Mouse (Mus musculus) embryonic fibroblast, embryonic 13.5 days (primary cell): Measurements from ENCODE around the gene Ap3b1. TPM values are rescaled to one million over a fixed set of nuclear protein-coding genes. Genes with fewer than 3 reads are reported as not detected.

Experiments
- H3K27ac ChIP-seq: 2 replicates; pipeline ENCODE4 v1.5.1; 2012; ENCODE audit warnings: low read length, control low read depth, inconsistent platforms; ENCODE audit not compliant: insufficient read depth
- H3K4me1 ChIP-seq: 2 replicates; pipeline ENCODE4 v1.6.1; 2011; ENCODE audit warnings: low read length; ENCODE audit not compliant: control insufficient read depth, insufficient read depth
- H3K4me3 ChIP-seq: 2 replicates; pipeline ENCODE4 v1.5.1; 2011; ENCODE audit warnings: mild to moderate bottlenecking, control low read depth, low read length; ENCODE audit not compliant: insufficient read depth
- CTCF ChIP-seq: IDR thresholded peaks from 2 replicates; pipeline ENCODE4 v1.5.1; 2011; ENCODE audit warnings: mild to moderate bottlenecking, control low read depth, low read length, moderate library complexity, borderline replicate concordance; ENCODE audit not compliant: insufficient read depth
- POLR2A ChIP-seq: IDR thresholded peaks from 2 replicates; pipeline ENCODE4 v1.6.1; 2011; ENCODE audit warnings: low read depth, mild to moderate bottlenecking, control low read depth, low read length, moderate library complexity
- polyA plus RNA-seq: library from polyadenylated mRNA; stranded (reverse); fragments of >200 nt; gene quantifications from 2 replicates; pipeline ENCODE4 v1.2.4, GENCODE M21; 2011; ENCODE audit warnings: low read depth; ENCODE audit not compliant: missing spikeins, insufficient read length

Gene Ap3b1
- polyA plus RNA-seq, 1 experiment: 72.7 TPM

- TF ChIP-seq CTCF (no peak), POLR2A (no peak)
- Histone ChIP-seq H3K4me3 (no peak overlapping the region), H3K27ac (no peak overlapping the region), H3K4me1 (no peaks in the 10 kb centered on the region)
Observed at GRCm38 (mm10) chr13:94524669-94525238, 166.0 kb downstream of the Ap3b1 start.

- Histone ChIP-seq H3K27ac (no peak overlapping the region), H3K4me1 (no peaks in the 10 kb centered on the region), H3K4me3 (no peak overlapping the region)
- TF ChIP-seq POLR2A (no peak), CTCF (no peak)
Observed at GRCm38 (mm10) chr13:94529138-94529537, 170.4 kb downstream of the Ap3b1 start.

- Histone ChIP-seq H3K4me3 (no peak overlapping the region), H3K4me1 (no peaks in the 10 kb centered on the region), H3K27ac (no peak overlapping the region)
- TF ChIP-seq CTCF: no peak
- TF ChIP-seq POLR2A: no peak
Observed at GRCm38 (mm10) chr13:94533516-94533915, 174.8 kb downstream of the Ap3b1 start.

- TF ChIP-seq POLR2A (no peak), CTCF (no peak)
- no peak overlapping the region for H3K4me3 ChIP-seq
Observed at GRCm38 (mm10) chr13:94537336-94537735, 178.6 kb downstream of the Ap3b1 start.

GRCm38 (mm10) chr13:94539851-94540646 is 181.3 kb downstream of the Ap3b1 start:
- Histone ChIP-seq H3K27ac (no peak overlapping the region), H3K4me1 (no peaks in the 10 kb centered on the region), H3K4me3 (no peak overlapping the region)
- no peak for TF ChIP-seq POLR2A
- no peak for TF ChIP-seq CTCF

More at GRCm38 (mm10) chr13:94537336-94537735, 178.6 kb downstream of the Ap3b1 start:
- Histone ChIP-seq H3K4me1 (no peaks in the 10 kb centered on the region), H3K27ac (no peak overlapping the region)

GRCm38 (mm10) chr13:94542061-94542460 is 183.3 kb downstream of the Ap3b1 start:
- Histone ChIP-seq H3K4me3 (no peak overlapping the region), H3K27ac (no peak overlapping the region), H3K4me1 (no peaks in the 10 kb centered on the region)
- TF ChIP-seq CTCF: no peak
- TF ChIP-seq POLR2A: no peak

- Histone ChIP-seq H3K4me1 (no peaks in the 10 kb centered on the region), H3K4me3 (no peak overlapping the region), H3K27ac (no peak overlapping the region)
- TF ChIP-seq POLR2A: no peak
- no peak for TF ChIP-seq CTCF
Observed at GRCm38 (mm10) chr13:94544211-94544610, 185.5 kb downstream of the Ap3b1 start.

- Histone ChIP-seq H3K4me1 (no peaks in the 10 kb centered on the region), H3K4me3 (no peak overlapping the region), H3K27ac (no peak overlapping the region)
- TF ChIP-seq CTCF: no peak
- no peak for TF ChIP-seq POLR2A
Observed at GRCm38 (mm10) chr13:94545739-94546138, 187.0 kb downstream of the Ap3b1 start.

GRCm38 (mm10) chr13:94546246-94546645 is 187.5 kb downstream of the Ap3b1 start:
- no peaks in the 10 kb centered on the region for H3K4me1 ChIP-seq
- TF ChIP-seq CTCF (no peak), POLR2A (no peak)
- no peak overlapping the region for H3K4me3 ChIP-seq
- no peak overlapping the region for H3K27ac ChIP-seq

GRCm38 (mm10) chr13:94549580-94549979 is 190.8 kb downstream of the Ap3b1 start:
- TF ChIP-seq POLR2A: no peak
- no peak for TF ChIP-seq CTCF

More at GRCm38 (mm10) chr13:94549580-94549979, 190.8 kb downstream of the Ap3b1 start:
- Histone ChIP-seq H3K4me3 (no peak overlapping the region), H3K27ac (no peak overlapping the region), H3K4me1 (no peaks in the 10 kb centered on the region)
